Mouse (Mus musculus) heart, postnatal 36 days (tissue): ENCODE measurements at regions not wholly inside any gene's neighbourhood (a gene's known extent, or its start where the extent isn't known, plus 50 kb on each side); places are given as distances from the start of the nearest gene placed in this dataset.

Experiments
- DNase-seq, 2 experiments: peaks; one replicate each; pipeline ENCODE4 v3.0.0; 2021 to 2022
- intact Hi-C: fragments of 180-260 bp; cut with DNase I; formaldehyde crosslinking; loops from one replicate; pipeline ENCODE4 v1.15.1; 2025

GRCm38 (mm10) chr12:106565263-106565681 lies 555.2 kb downstream of the Vrk1 start:
- intact Hi-C loops = no loop called here
- DNase-seq = no peak

GRCm38 (mm10) chr12:106566361-106566760 lies 556.3 kb downstream of the Vrk1 start:
- intact Hi-C loops = no loop called here
- no peak for DNase-seq

- intact Hi-C loops = no loop called here
- no peak for DNase-seq
These were observed 557.1 kb downstream of the Vrk1 start for GRCm38 (mm10) chr12:106567116-106567515.

GRCm38 (mm10) chr12:106568541-106569085 lies 558.6 kb downstream of the Vrk1 start:
- no peak for DNase-seq
- intact Hi-C loops = no loop called here

- intact Hi-C loops = no loop called here
- no peak for DNase-seq
These were observed 562.9 kb downstream of the Vrk1 start for GRCm38 (mm10) chr12:106572956-106573355.

- no peak for DNase-seq
- intact Hi-C loops = no loop called here
These were observed 572.7 kb downstream of the Vrk1 start for GRCm38 (mm10) chr12:106582760-106583159.

- no peak for DNase-seq
- intact Hi-C loops = no loop called here
These were observed 575.6 kb downstream of the Vrk1 start for GRCm38 (mm10) chr12:106585626-106586025.

GRCm38 (mm10) chr12:106592686-106593085 lies 582.7 kb downstream of the Vrk1 start:
- intact Hi-C loops = no loop called here
- no peak for DNase-seq

GRCm38 (mm10) chr12:106597636-106598035 lies 587.6 kb downstream of the Vrk1 start:
- no peak for DNase-seq
- intact Hi-C loops = no loop called here

GRCm38 (mm10) chr12:106607240-106607639 lies 597.2 kb downstream of the Vrk1 start:
- DNase-seq = no peak
- intact Hi-C loops = no loop called here

GRCm38 (mm10) chr12:106607655-106608337 lies 597.8 kb downstream of the Vrk1 start:
- intact Hi-C loops = no loop called here
- no peak for DNase-seq

- intact Hi-C loops = no loop called here
- no peak for DNase-seq
These were observed 608.7 kb downstream of the Vrk1 start for GRCm38 (mm10) chr12:106618684-106619083.

GRCm38 (mm10) chr12:106626786-106627185 lies 616.8 kb downstream of the Vrk1 start:
- DNase-seq = no peak
- intact Hi-C loops = no loop called here

- DNase-seq = no peak
- intact Hi-C loops = no loop called here
These were observed 622.5 kb downstream of the Vrk1 start for GRCm38 (mm10) chr12:106632566-106632965.

- no peak for DNase-seq
- intact Hi-C loops = no loop called here
These were observed 623.1 kb downstream of the Vrk1 start for GRCm38 (mm10) chr12:106633096-106633495.

- intact Hi-C loops = no loop called here
- no peak for DNase-seq
These were observed 648.3 kb downstream of the Vrk1 start for GRCm38 (mm10) chr12:106658317-106658716.

GRCm38 (mm10) chr12:106673232-106673766 lies 663.3 kb downstream of the Vrk1 start:
- no peak for DNase-seq
- intact Hi-C loops = no loop called here

- DNase-seq = no peak
- intact Hi-C loops = no loop called here
These were observed 664.7 kb downstream of the Vrk1 start for GRCm38 (mm10) chr12:106674741-106675140.

- intact Hi-C loops = no loop called here
- no peak for DNase-seq
These were observed 666.1 kb downstream of the Vrk1 start for GRCm38 (mm10) chr12:106676136-106676535.

GRCm38 (mm10) chr12:106676566-106676965 lies 666.5 kb downstream of the Vrk1 start:
- intact Hi-C loops = no loop called here
- no peak for DNase-seq

- DNase-seq = no peak
- intact Hi-C loops = no loop called here
These were observed 676.0 kb downstream of the Vrk1 start for GRCm38 (mm10) chr12:106685986-106686385.

- intact Hi-C loops = no loop called here
- no peak for DNase-seq
These were observed 677.7 kb downstream of the Vrk1 start for GRCm38 (mm10) chr12:106687751-106688150.
